Comparison of ENCODE assay signal across 23 mouse cellular contexts in genomic region chr17:64196437-64196836, GRCm38 (mm10).
A peak's percentile ranks its signal among the peaks of the same experiment; 100 is the strongest.
DNase-seq lines count a peak whose midpoint lies in the region; ATAC-seq and TF ChIP-seq lines count a peak whose summit lies in the region.
"Had no signal": no experiment of that assay in that cellular context is flagged by ENCODE, and none has a peak within 500 bp of the region (broad histone marks: within the 10 kb centered on the region; RNA-seq: fewer than 3 reads in every experiment).

No protein-coding gene starts in this region.

- H3K4me3 ChIP-seq in forebrain, embryonic 14.5 days (ENCODE audit: low read depth, low read length): no peak overlapping the region
- H3K4me3 ChIP-seq in forebrain, embryonic 10.5 days: no peak overlapping the region
- no peak overlapping the region for H3K4me3 ChIP-seq in midbrain, embryonic 12.5 days
- H3K4me3 ChIP-seq in midbrain, embryonic 11.5 days (ENCODE audit: low read depth, low read length): no peak overlapping the region
- H3K4me3 ChIP-seq in midbrain, embryonic 15.5 days: no peak overlapping the region
- H3K4me3 ChIP-seq: embryonic facial prominence, embryonic 10.5 days; heart, embryonic 13.5 days; kidney, embryonic 15.5 days; limb, embryonic 12.5 days had no signal

- H3K4me1 ChIP-seq in forebrain, embryonic 14.5 days (ENCODE audit: control insufficient read depth, insufficient read depth, low read length): no peaks in the 10 kb centered on the region
- no peaks in the 10 kb centered on the region for H3K4me1 ChIP-seq in forebrain, embryonic 10.5 days
- H3K4me1 ChIP-seq in midbrain, embryonic 12.5 days: no peaks in the 10 kb centered on the region
- H3K4me1 ChIP-seq in midbrain, embryonic 11.5 days (ENCODE audit: control insufficient read depth, insufficient read depth, low read length): no peaks in the 10 kb centered on the region
- 0 out of 2 replicates have a peak, but pooled peaks cover 3% of the 10 kb centered on the region for H3K4me1 ChIP-seq in midbrain, embryonic 15.5 days
- H3K4me1 ChIP-seq: heart, embryonic 13.5 days; kidney, embryonic 15.5 days; limb, embryonic 12.5 days had no signal

- no peaks in the 10 kb centered on the region for H3K9me3 ChIP-seq in forebrain, embryonic 14.5 days (replicated peaks; ENCODE audit: control insufficient read depth, low read length)
- no peaks in the 10 kb centered on the region for H3K9me3 ChIP-seq in forebrain, embryonic 10.5 days
- no peaks in the 10 kb centered on the region for H3K9me3 ChIP-seq in midbrain, embryonic 12.5 days
- H3K9me3 ChIP-seq in midbrain, embryonic 11.5 days (ENCODE audit: control insufficient read depth, low read length): no peaks in the 10 kb centered on the region
- no peaks in the 10 kb centered on the region for H3K9me3 ChIP-seq in midbrain, embryonic 15.5 days
- H3K9me3 ChIP-seq: embryonic facial prominence, embryonic 10.5 days; heart, embryonic 13.5 days; kidney, embryonic 15.5 days; limb, embryonic 12.5 days had no signal

- TF ChIP-seq CTCF in brain, embryonic 14.5 days (IDR thresholded peaks at IDR 0.05; ENCODE audit: borderline replicate concordance, extremely low read depth, insufficient read depth, insufficient read length): no peak

- no peaks in the 10 kb centered on the region for H3K27me3 ChIP-seq in forebrain, embryonic 14.5 days (replicated peaks; ENCODE audit: control insufficient read depth, insufficient read depth, low read length)
- H3K27me3 ChIP-seq in forebrain, embryonic 10.5 days (ENCODE audit: poor library complexity, severe bottlenecking): no peaks in the 10 kb centered on the region
- no peaks in the 10 kb centered on the region for H3K27me3 ChIP-seq in midbrain, embryonic 12.5 days
- no peaks in the 10 kb centered on the region for H3K27me3 ChIP-seq in midbrain, embryonic 11.5 days (ENCODE audit: control insufficient read depth, insufficient read depth, low read length)
- no peaks in the 10 kb centered on the region for H3K27me3 ChIP-seq in midbrain, embryonic 15.5 days (replicated peaks)
- H3K27me3 ChIP-seq: heart, embryonic 13.5 days; kidney, embryonic 15.5 days; limb, embryonic 12.5 days had no signal

- no peak overlapping the region for H3K9ac ChIP-seq in forebrain, embryonic 14.5 days (ENCODE audit: low read length)
- H3K9ac ChIP-seq in midbrain, embryonic 12.5 days (replicated peaks): no peak overlapping the region
- no peak overlapping the region for H3K9ac ChIP-seq in midbrain, embryonic 11.5 days (ENCODE audit: low read length)
- H3K9ac ChIP-seq in midbrain, embryonic 15.5 days: no peak overlapping the region
- H3K9ac ChIP-seq: heart, embryonic 13.5 days; kidney, embryonic 15.5 days; limb, embryonic 12.5 days; liver, postnatal 0 days had no signal

- H3K36me3 ChIP-seq in forebrain, embryonic 14.5 days (ENCODE audit: control insufficient read depth, insufficient read depth, low read length): no peaks in the 10 kb centered on the region
- no peaks in the 10 kb centered on the region for H3K36me3 ChIP-seq in forebrain, embryonic 10.5 days (replicated peaks)
- H3K36me3 ChIP-seq in midbrain, embryonic 12.5 days: no peaks in the 10 kb centered on the region
- no peaks in the 10 kb centered on the region for H3K36me3 ChIP-seq in midbrain, embryonic 11.5 days (ENCODE audit: control insufficient read depth, insufficient read depth, low read length)
- no peaks in the 10 kb centered on the region for H3K36me3 ChIP-seq in midbrain, embryonic 15.5 days (replicated peaks)
- H3K36me3 ChIP-seq: embryonic facial prominence, embryonic 10.5 days; heart, embryonic 13.5 days; kidney, embryonic 15.5 days; limb, embryonic 12.5 days had no signal

- no peak for TF ChIP-seq POLR2A in brain, embryonic 14.5 days (IDR thresholded peaks at IDR 0.05; ENCODE audit: borderline replicate concordance, extremely low read depth, insufficient read depth, insufficient read length, poor library complexity, severe bottlenecking)

- 87% methylated on average over 10 of the region's 10 CpGs for WGBS in forebrain, embryonic 14.5 days
- 93% methylated on average over 10 of the region's 10 CpGs for WGBS in forebrain, embryonic 10.5 days
- 82% methylated on average over 10 of the region's 10 CpGs for WGBS in midbrain, embryonic 12.5 days
- WGBS in midbrain, embryonic 11.5 days: 92% methylated on average over 10 of the region's 10 CpGs
- WGBS in midbrain, embryonic 15.5 days: 64% methylated on average over 10 of the region's 10 CpGs

- ATAC-seq in forebrain, embryonic 14.5 days: no peak
- ATAC-seq in midbrain, embryonic 12.5 days (ENCODE audit: low FRiP score, low read depth): peak; percentile 28
- ATAC-seq in midbrain, embryonic 11.5 days (ENCODE audit: low FRiP score): no peak
- ATAC-seq in midbrain, embryonic 15.5 days (replicated peaks): peak; percentile 82
- ATAC-seq: liver, postnatal 0 days; lung, postnatal 0 days had no signal

- no peak overlapping the region for H3K4me2 ChIP-seq in forebrain, embryonic 14.5 days (ENCODE audit: low read length)
- no peak overlapping the region for H3K4me2 ChIP-seq in midbrain, embryonic 12.5 days (replicated peaks)
- no peak overlapping the region for H3K4me2 ChIP-seq in midbrain, embryonic 11.5 days
- H3K4me2 ChIP-seq in midbrain, embryonic 15.5 days: no peak overlapping the region
- H3K4me2 ChIP-seq: heart, embryonic 13.5 days; kidney, embryonic 15.5 days; limb, embryonic 12.5 days; liver, embryonic 11.5 days had no signal

- peak; percentile 1 for DNase-seq in forebrain, embryonic 14.5 days (ENCODE audit: low spot score)
- no peak for DNase-seq in forebrain, embryonic 10.5 days (ENCODE audit: extremely low spot score, low spot score)
- no peak for DNase-seq in midbrain, embryonic 11.5 days (ENCODE audit: low spot score, missing footprints)
- peak; percentile 60 for DNase-seq in brain, embryonic 14.5 days (ENCODE audit: low read depth)
- DNase-seq in right cerebral cortex, postnatal 10 days (ENCODE audit: low spot score in 2 of 2): no peak
- DNase-seq in cerebellum, postnatal 25 days: no peak
- DNase-seq: adrenal gland, postnatal 14 days; cerebellum, adult 9-11 months; gastrocnemius, postnatal 14 days; heart, adult 18-20 months; heart, postnatal 14 days; kidney, adult 11 months; kidney, postnatal 4 days; liver, postnatal 0 days had no signal

- no peak overlapping the region for H3K27ac ChIP-seq in forebrain, embryonic 14.5 days (ENCODE audit: low read depth, low read length)
- no peak overlapping the region for H3K27ac ChIP-seq in forebrain, embryonic 10.5 days
- no peak overlapping the region for H3K27ac ChIP-seq in midbrain, embryonic 12.5 days (replicated peaks)
- H3K27ac ChIP-seq in midbrain, embryonic 11.5 days (ENCODE audit: low read depth, low read length): no peak overlapping the region
- peak overlapping the region; percentile 71 for H3K27ac ChIP-seq in midbrain, embryonic 15.5 days
- H3K27ac ChIP-seq: embryonic facial prominence, embryonic 10.5 days; heart, embryonic 13.5 days; kidney, embryonic 15.5 days; limb, embryonic 12.5 days; macrophage had no signal

Comparison
In these comparisons a context has a peak if more than half of its experiments do, and no peak if none do; other contexts are left out.
1. ATAC-seq: peak in midbrain, embryonic 12.5 days (single experiment) and midbrain, embryonic 15.5 days (single experiment); none in forebrain, embryonic 14.5 days (single experiment) and midbrain, embryonic 11.5 days (single experiment).
2. DNase-seq: peak in forebrain, embryonic 14.5 days (single experiment) and brain, embryonic 14.5 days (single experiment); none in forebrain, embryonic 10.5 days (single experiment), midbrain, embryonic 11.5 days (single experiment), right cerebral cortex, postnatal 10 days (0 of 2) and cerebellum, postnatal 25 days (0 of 2).